Mouse (Mus musculus) liver, adult 2 months (tissue): ENCODE data around the gene Scgb1b15. TPM values are rescaled to one million over a fixed set of nuclear protein-coding genes. Genes with fewer than 3 reads are reported as not detected.
"Not testable (repeated sequence)": the region's sequence is repeated elsewhere in the genome, so short reads cannot be mapped to it uniquely, and the experiment has no call there.

Experiments
- DNase-seq: peaks from one replicate; pipeline ENCODE4 v3.0.0-alpha.2; 2011; ENCODE audit warnings: low read depth, low spot score; ENCODE audit errors: extremely low read depth
- H3K27ac ChIP-seq: fragments of 200-500 bp; replicated peaks from 2 replicates; pipeline ENCODE4 v1.5.1; 2012; ENCODE audit warnings: low read depth, mild to moderate bottlenecking, control low read depth, inconsistent platforms, low read length; ENCODE audit not compliant: insufficient read depth
- H3K27me3 ChIP-seq: fragments of 200-500 bp; 2 replicates; pipeline ENCODE4 v1.6.1; 2012; ENCODE audit warnings: mild to moderate bottlenecking, moderate library complexity, low read length, inconsistent platforms; ENCODE audit not compliant: control insufficient read depth, insufficient read depth
- H3K36me3 ChIP-seq: fragments of 200-500 bp; 2 replicates; pipeline ENCODE4 v1.6.1; 2012; ENCODE audit warnings: low read length, inconsistent platforms; ENCODE audit not compliant: control insufficient read depth, insufficient read depth
- H3K4me1 ChIP-seq: fragments of 200-500 bp; 2 replicates; pipeline ENCODE4 v1.6.1; 2011; ENCODE audit warnings: low read length; ENCODE audit not compliant: control insufficient read depth, insufficient read depth
- H3K4me3 ChIP-seq: fragments of 200-500 bp; 2 replicates; pipeline ENCODE4 v1.5.1; 2011; ENCODE audit warnings: low read depth, mild to moderate bottlenecking, control low read depth, low read length, moderate library complexity; ENCODE audit not compliant: insufficient read depth
- H3K79me2 ChIP-seq: fragments of 200-500 bp; 2 replicates; pipeline ENCODE4 v1.6.1; 2012; ENCODE audit warnings: inconsistent platforms, mild to moderate bottlenecking, low read length, moderate library complexity; ENCODE audit not compliant: control insufficient read depth, insufficient read depth
- H3K9ac ChIP-seq: fragments of 200-500 bp; 2 replicates; pipeline ENCODE4 v1.6.1; 2012; ENCODE audit warnings: low read depth, mild to moderate bottlenecking, control low read depth, inconsistent platforms, low read length
- polyA plus RNA-seq: library from polyadenylated mRNA; depleted of rRNA; stranded (reverse); fragments of >200 nt; gene quantifications from 2 replicates; pipeline ENCODE4 v1.2.3, GENCODE M21; 2012; rRNA removed
- total RNA-seq: library from RNA; depleted of rRNA; stranded (reverse); fragments of >200 nt; gene quantifications from 2 replicates; pipeline ENCODE4 v1.2.3, GENCODE M21; 2014; rRNA removed

Gene Scgb1b15
- not detected in 2 replicates for total RNA-seq
- polyA plus RNA-seq, result not detected in 2 replicates

DNA sequence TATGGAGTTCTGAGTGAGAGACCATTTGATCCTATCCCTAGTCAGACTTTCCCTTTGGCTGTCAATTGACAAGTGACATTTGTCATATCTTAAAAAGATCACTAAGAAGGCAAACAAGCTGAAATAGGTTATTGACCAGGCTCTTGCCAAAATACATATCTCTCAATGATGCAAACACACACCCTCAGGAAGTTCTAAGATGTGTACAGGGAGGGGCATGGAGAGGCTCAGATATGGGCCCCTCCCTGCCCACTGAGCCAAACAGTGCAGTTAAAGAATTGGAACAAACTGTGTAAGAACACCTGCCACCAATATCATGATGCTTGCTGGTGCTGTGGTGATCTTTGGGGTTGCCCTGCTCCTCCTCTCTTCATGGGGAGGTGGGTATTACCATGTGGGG lies at the start of gene Scgb1b15:
Gene Scgb1b15 (plus strand): TSS at position 301 of the 400 bp plus-strand sequence.
- H3K4me3 ChIP-seq, H3K36me3 ChIP-seq, H3K9ac ChIP-seq, H3K27me3 ChIP-seq, DNase-seq, H3K4me1 ChIP-seq, H3K27ac ChIP-seq, H3K79me2 ChIP-seq: not testable (repeated sequence)

DNA sequence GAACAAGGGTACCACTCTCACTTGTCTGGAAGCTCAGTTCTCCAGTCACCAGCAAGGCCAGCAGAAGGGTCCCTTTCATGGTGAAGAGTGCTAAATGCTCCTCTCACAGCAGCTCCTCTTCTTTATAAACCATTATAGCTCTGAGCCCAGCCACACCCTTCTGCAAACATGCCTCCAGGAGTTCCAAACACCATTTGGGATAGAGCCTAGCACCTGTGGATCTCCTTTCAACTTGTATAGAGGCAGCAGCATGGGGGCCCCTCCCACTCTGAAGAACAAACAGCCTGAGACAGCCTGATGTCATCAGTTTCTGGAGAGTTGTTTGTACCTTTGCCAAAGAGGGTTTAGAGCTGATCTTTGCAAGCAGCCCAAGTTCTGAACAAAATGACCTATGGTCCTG lies 6.8 kb upstream of the Scgb1b15 start, which contains the start of gene Scgb2b15:
Gene Scgb2b15 (minus strand): TSS at position 101 of the 400 bp plus-strand sequence.
- H3K27me3 ChIP-seq, H3K79me2 ChIP-seq, H3K9ac ChIP-seq, H3K4me1 ChIP-seq, DNase-seq, H3K27ac ChIP-seq, H3K36me3 ChIP-seq, H3K4me3 ChIP-seq: not testable (repeated sequence)

Other genes with a start within 250 kb of the Scgb1b15 start
- not detected in 2 replicates for gene Scgb2b15, start 6.9 kb upstream of the Scgb1b15 start, total RNA-seq
- not detected in 2 replicates for gene Scgb2b15, start 6.9 kb upstream of the Scgb1b15 start, polyA plus RNA-seq
- not detected in 2 replicates for gene Scgb2b17, start 220.0 kb downstream of the Scgb1b15 start, total RNA-seq
- not detected in 2 replicates for gene Scgb2b17, start 220.0 kb downstream of the Scgb1b15 start, polyA plus RNA-seq
- not detected in 2 replicates for gene Scgb1b17, start 226.9 kb downstream of the Scgb1b15 start, total RNA-seq
- gene Scgb1b17, start 226.9 kb downstream of the Scgb1b15 start, polyA plus RNA-seq, result not detected in 2 replicates